Mouse (Mus musculus) kidney, embryonic 16.5 days (tissue): ENCODE measurements at regions not wholly inside any gene's neighbourhood (a gene's known extent, or its start where the extent isn't known, plus 50 kb on each side); places are given as distances from the start of the nearest gene placed in this dataset.

Experiments used
- ATAC-seq: fragments of 200-750 bp; cut with Nextera tagmentation; 2 replicates; pipeline ENCODE4 v1.8.0; 2017; ENCODE audit warnings: moderate TSS enrichment; ENCODE audit not compliant: low FRiP score, low TSS enrichment
- H3K27ac ChIP-seq: fragments of 300-500 bp; sonication (generic); 2 replicates; pipeline ENCODE4 v1.5.1; 2014; ENCODE audit warnings: low read length
- H3K27me3 ChIP-seq: fragments of 300-500 bp; sonication (generic); 2 replicates; pipeline ENCODE4 v1.6.1; 2014; ENCODE audit warnings: low read length, control low read depth, mixed read lengths; ENCODE audit not compliant: insufficient read depth
- H3K36me3 ChIP-seq: fragments of 300-500 bp; sonication (generic); 2 replicates; pipeline ENCODE4 v1.6.1; 2014; ENCODE audit warnings: low read length, control low read depth, mixed read lengths; ENCODE audit not compliant: insufficient read depth
- H3K4me1 ChIP-seq: fragments of 300-500 bp; sonication (generic); 2 replicates; pipeline ENCODE4 v1.6.1; 2014; ENCODE audit warnings: low read length, control low read depth, mixed read lengths; ENCODE audit not compliant: insufficient read depth
- H3K4me2 ChIP-seq: fragments of 300-500 bp; sonication (generic); replicated peaks from 2 replicates; pipeline ENCODE4 v1.6.1; 2014; ENCODE audit warnings: low read depth, low read length
- H3K4me3 ChIP-seq: fragments of 300-500 bp; sonication (generic); 2 replicates; pipeline ENCODE4 v1.5.1; 2014; ENCODE audit warnings: mild to moderate bottlenecking, low read length
- H3K9ac ChIP-seq: fragments of 300-500 bp; sonication (generic); replicated peaks from 2 replicates; pipeline ENCODE4 v1.6.1; 2014; ENCODE audit warnings: low read length
- H3K9me3 ChIP-seq: fragments of 300-500 bp; sonication (generic); 2 replicates; pipeline ENCODE4 v1.6.1; 2016; ENCODE audit warnings: low read length, control low read depth
- WGBS: fragments of 180-500 bp; shearing (Covaris S2); extraction: QIAGEN DNeasy Blood & Tissue Kit; methylation state at CpG from one replicate; pipeline ENCODE4 v1.1.7; 2014; 5-methylcytosine and 5-hydroxymethylcytosine counted together

GRCm38 (mm10) chr4:55973706-55974105 lies 441.4 kb upstream of the Klf4 start:
- Histone ChIP-seq H3K4me1 (no peaks in the 10 kb centered on the region), H3K9me3 (no peaks in the 10 kb centered on the region), H3K4me3 (no peak overlapping the region), H3K27ac (no peak overlapping the region), H3K9ac (no peak overlapping the region), H3K27me3 (no peaks in the 10 kb centered on the region), H3K4me2 (no peak overlapping the region), H3K36me3 (no peaks in the 10 kb centered on the region)
- WGBS, result 84% methylated on average over 1 of the region's 1 CpGs
- ATAC-seq, result no peak

- ATAC-seq, result 0 out of 2 replicates have a peak, but pooled peaks have one; percentile 27
Measured at GRCm38 (mm10) chr4:55972235-55972819, 440.1 kb upstream of the Klf4 start.

GRCm38 (mm10) chr4:55960063-55960462 lies 427.8 kb upstream of the Klf4 start:
- H3K4me2 ChIP-seq, result no peak overlapping the region
- WGBS, result 79% methylated on average over 1 of the region's 1 CpGs
- H3K27me3 ChIP-seq, result no peaks in the 10 kb centered on the region
- no peaks in the 10 kb centered on the region for H3K4me1 ChIP-seq
- no peak overlapping the region for H3K4me3 ChIP-seq
- no peak for ATAC-seq
- no peak overlapping the region for H3K27ac ChIP-seq
- no peaks in the 10 kb centered on the region for H3K9me3 ChIP-seq
- H3K36me3 ChIP-seq, result no peaks in the 10 kb centered on the region
- no peak overlapping the region for H3K9ac ChIP-seq

More at GRCm38 (mm10) chr4:55972235-55972819, 440.1 kb upstream of the Klf4 start:
- no peaks in the 10 kb centered on the region for H3K9me3 ChIP-seq
- WGBS, result 72% methylated on average over 7 of the region's 7 CpGs
- no peaks in the 10 kb centered on the region for H3K27me3 ChIP-seq
- H3K4me3 ChIP-seq, result no peak overlapping the region
- no peak overlapping the region for H3K27ac ChIP-seq
- no peak overlapping the region for H3K4me2 ChIP-seq
- H3K36me3 ChIP-seq, result no peaks in the 10 kb centered on the region
- H3K9ac ChIP-seq, result no peak overlapping the region
- H3K4me1 ChIP-seq, result no peaks in the 10 kb centered on the region

- Histone ChIP-seq H3K4me3 (no peak overlapping the region), H3K27me3 (no peaks in the 10 kb centered on the region; the same call in 1 of the 2 replicates), H3K27ac (no peak overlapping the region), H3K36me3 (no peaks in the 10 kb centered on the region), H3K4me1 (no peaks in the 10 kb centered on the region), H3K9ac (no peak overlapping the region), H3K4me2 (no peak overlapping the region), H3K9me3 (no peaks in the 10 kb centered on the region)
- no peak for ATAC-seq
- WGBS, result 89% methylated on average over 1 of the region's 1 CpGs
Measured at GRCm38 (mm10) chr4:55953701-55954100, 421.4 kb upstream of the Klf4 start.

- Histone ChIP-seq H3K4me3 (no peak overlapping the region), H3K9me3 (no peaks in the 10 kb centered on the region), H3K27ac (no peak overlapping the region), H3K4me2 (no peak overlapping the region), H3K9ac (no peak overlapping the region), H3K36me3 (no peaks in the 10 kb centered on the region), H3K4me1 (no peaks in the 10 kb centered on the region), H3K27me3 (no peaks in the 10 kb centered on the region; the same call in 1 of the 2 replicates)
- ATAC-seq, result no peak
- WGBS, result 51% methylated on average over 3 of the region's 3 CpGs
Measured at GRCm38 (mm10) chr4:55952220-55952619, 420.0 kb upstream of the Klf4 start.

- Histone ChIP-seq H3K27me3 (no peaks in the 10 kb centered on the region), H3K4me3 (no peak overlapping the region), H3K9me3 (no peaks in the 10 kb centered on the region), H3K36me3 (no peaks in the 10 kb centered on the region), H3K4me1 (no peaks in the 10 kb centered on the region), H3K4me2 (no peak overlapping the region), H3K9ac (no peak overlapping the region), H3K27ac (no peak overlapping the region)
- WGBS, result 62% methylated on average over 1 of the region's 1 CpGs
- ATAC-seq, result no peak
Measured at GRCm38 (mm10) chr4:55941423-55941822, 409.2 kb upstream of the Klf4 start.

GRCm38 (mm10) chr4:55938383-55938782 lies 406.1 kb upstream of the Klf4 start:
- no peaks in the 10 kb centered on the region for H3K27me3 ChIP-seq
- no peaks in the 10 kb centered on the region for H3K4me1 ChIP-seq
- 58% methylated on average over 4 of the region's 4 CpGs for WGBS
- no peaks in the 10 kb centered on the region for H3K36me3 ChIP-seq
- no peak overlapping the region for H3K9ac ChIP-seq
- no peak overlapping the region for H3K4me2 ChIP-seq
- no peak overlapping the region for H3K4me3 ChIP-seq
- no peak overlapping the region for H3K27ac ChIP-seq
- no peak for ATAC-seq
- H3K9me3 ChIP-seq, result no peaks in the 10 kb centered on the region

- 82% methylated on average over 1 of the region's 1 CpGs for WGBS
- Histone ChIP-seq H3K4me2 (no peak overlapping the region), H3K27ac (no peak overlapping the region), H3K4me1 (no peaks in the 10 kb centered on the region), H3K4me3 (no peak overlapping the region), H3K36me3 (no peaks in the 10 kb centered on the region), H3K27me3 (no peaks in the 10 kb centered on the region), H3K9ac (no peak overlapping the region), H3K9me3 (no peaks in the 10 kb centered on the region)
- no peak for ATAC-seq
Measured at GRCm38 (mm10) chr4:55937833-55938232, 405.6 kb upstream of the Klf4 start.

GRCm38 (mm10) chr4:55929141-55929782 lies 397.0 kb upstream of the Klf4 start:
- Histone ChIP-seq H3K4me3 (no peak overlapping the region), H3K4me1 (no peaks in the 10 kb centered on the region; the same call in 1 of the 2 replicates), H3K27me3 (no peaks in the 10 kb centered on the region), H3K4me2 (0 out of 2 replicates have a peak overlapping the region, but pooled peaks have one; percentile 9), H3K9me3 (no peaks in the 10 kb centered on the region), H3K9ac (no peak overlapping the region), H3K36me3 (no peaks in the 10 kb centered on the region), H3K27ac (no peak overlapping the region)
- ATAC-seq, result no peak
- WGBS, result 53% methylated on average over 11 of the region's 11 CpGs

GRCm38 (mm10) chr4:55928670-55929069 lies 396.4 kb upstream of the Klf4 start:
- Histone ChIP-seq H3K36me3 (no peaks in the 10 kb centered on the region), H3K4me2 (0 out of 2 replicates have a peak overlapping the region, but pooled peaks have one; percentile 9), H3K9me3 (no peaks in the 10 kb centered on the region), H3K4me3 (no peak overlapping the region), H3K4me1 (no peaks in the 10 kb centered on the region; the same call in 1 of the 2 replicates), H3K27ac (no peak overlapping the region), H3K27me3 (no peaks in the 10 kb centered on the region), H3K9ac (no peak overlapping the region)
- WGBS, result 71% methylated on average over 11 of the region's 11 CpGs
- no peak for ATAC-seq
